Mouse (Mus musculus): ENCODE measurements at regions not wholly inside any gene's neighbourhood (a gene's known extent, or its start where the extent isn't known, plus 50 kb on each side); places are given as distances from the start of the nearest gene placed in this dataset.

GRCm38 (mm10) chr2:75451846-75452267, 207.2 kb upstream of the Hnrnpa3 start:
- no peak for DNase-seq (ENCODE audit: inconsistent ontology term)

DNA sequence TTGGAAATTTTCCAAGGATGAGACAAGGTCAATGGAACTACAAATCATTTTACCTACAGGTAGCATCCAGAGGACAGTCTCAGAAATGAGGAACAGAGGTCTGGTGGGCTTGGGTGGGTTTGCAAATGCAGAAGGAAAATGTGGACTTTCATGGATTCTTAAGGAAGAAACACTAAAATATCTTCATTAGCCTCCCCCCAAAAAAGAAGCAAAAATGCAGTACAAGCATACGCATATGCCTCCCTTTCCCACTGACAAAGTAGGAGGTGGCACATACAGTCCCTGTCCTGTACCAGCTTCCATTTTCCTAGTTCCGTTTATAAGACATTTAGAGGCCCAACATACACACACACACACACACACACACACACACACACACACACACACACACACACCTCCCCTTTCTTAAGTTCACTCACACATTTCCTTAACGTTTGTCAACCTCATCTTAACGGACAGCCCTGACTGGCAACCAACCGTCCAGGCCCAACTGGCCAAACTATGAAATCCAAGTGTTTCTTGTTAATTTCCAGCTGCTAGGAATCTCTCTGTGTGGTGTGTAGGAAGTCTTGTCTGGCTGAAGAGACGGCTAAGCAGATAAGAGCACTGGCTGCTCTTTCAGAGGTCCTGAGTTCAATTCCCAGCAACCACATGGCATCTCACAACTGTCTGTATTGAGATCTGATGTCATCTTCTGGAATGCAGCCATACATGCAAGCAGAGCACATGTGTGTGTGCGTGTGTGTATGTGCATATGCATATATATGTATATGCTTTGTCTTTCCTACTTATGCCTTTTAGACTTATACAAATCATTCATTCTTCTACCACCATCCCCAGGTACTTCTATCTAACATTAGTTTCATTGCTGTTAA, 206.6 kb upstream of the Hnrnpa3 start:
- no peak for DNase-seq (ENCODE audit: inconsistent ontology term)

DNA sequence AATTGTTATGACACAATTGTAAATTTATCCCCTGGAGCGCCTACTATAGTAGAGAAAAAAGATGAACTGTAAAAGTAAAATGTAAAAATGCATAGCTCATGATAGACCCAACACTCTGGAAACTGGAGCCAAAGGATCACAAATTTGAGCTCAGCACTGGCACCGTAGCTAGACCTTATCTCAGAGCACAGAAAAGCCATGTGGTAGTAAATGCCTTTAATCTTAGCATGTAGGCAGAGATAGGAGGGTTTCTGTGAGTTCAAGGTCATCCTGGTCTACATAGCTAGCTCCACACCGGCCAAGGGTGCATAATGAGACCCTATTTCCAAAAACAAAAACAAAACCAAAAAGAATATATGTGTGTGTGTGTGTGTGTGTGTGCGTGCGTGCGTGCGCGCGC, 203.6 kb upstream of the Hnrnpa3 start:
- DNase-seq (ENCODE audit: inconsistent ontology term): no peak

GRCm38 (mm10) chr2:75456272-75456671, 202.8 kb upstream of the Hnrnpa3 start:
- DNase-seq (ENCODE audit: inconsistent ontology term): no peak

DNA sequence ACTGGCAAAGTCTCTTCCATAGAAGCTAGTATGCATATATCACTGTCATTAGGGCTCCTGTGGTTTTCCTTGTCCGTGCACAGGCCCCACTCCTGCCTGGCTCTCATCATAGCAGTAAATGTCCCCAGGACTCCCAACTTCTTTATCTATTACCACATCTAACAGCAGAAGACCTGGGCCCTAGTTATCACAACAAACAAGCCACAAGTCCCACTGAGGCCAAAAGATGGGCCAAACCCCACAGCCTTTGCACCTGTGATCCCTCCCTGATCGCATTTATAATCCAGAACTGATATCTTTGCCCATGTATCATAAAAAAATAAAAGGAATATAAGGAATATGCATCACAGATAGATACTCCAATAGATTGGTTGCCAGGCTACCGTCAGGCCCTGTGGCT, 201.6 kb upstream of the Hnrnpa3 start:
- DNase-seq (ENCODE audit: inconsistent ontology term): no peak

GRCm38 (mm10) chr2:75458898-75459297, 200.2 kb upstream of the Hnrnpa3 start:
- DNase-seq (ENCODE audit: inconsistent ontology term): no peak

- no peak for DNase-seq (ENCODE audit: inconsistent ontology term)
Measured at GRCm38 (mm10) chr2:75460419-75460818, 198.6 kb upstream of the Hnrnpa3 start.

DNA sequence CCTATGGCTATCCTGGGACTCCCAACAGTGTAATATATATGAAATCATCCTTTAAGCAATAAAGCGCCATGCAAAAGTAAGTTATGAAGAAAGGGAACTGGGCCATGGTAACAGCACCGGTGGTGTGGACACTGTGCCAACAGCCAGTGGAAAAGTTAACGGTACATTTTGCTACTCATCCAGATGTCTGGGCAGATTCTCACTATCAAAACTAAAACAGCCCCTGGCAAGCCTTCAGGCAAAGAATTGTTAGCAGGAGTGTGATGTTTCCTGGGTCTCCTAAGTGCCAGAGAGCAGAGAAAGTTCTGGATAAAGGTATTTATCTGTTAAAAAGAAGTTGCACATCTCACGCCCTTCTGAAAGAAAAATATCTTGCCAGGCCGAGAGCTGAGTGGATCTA, 198.0 kb upstream of the Hnrnpa3 start:
- no peak for DNase-seq (ENCODE audit: inconsistent ontology term)

GRCm38 (mm10) chr2:75461421-75461991, 197.6 kb upstream of the Hnrnpa3 start:
- no peak for DNase-seq (ENCODE audit: inconsistent ontology term)

- no peak for DNase-seq (ENCODE audit: inconsistent ontology term)
Measured at GRCm38 (mm10) chr2:75462030-75462671, 196.9 kb upstream of the Hnrnpa3 start.

DNA sequence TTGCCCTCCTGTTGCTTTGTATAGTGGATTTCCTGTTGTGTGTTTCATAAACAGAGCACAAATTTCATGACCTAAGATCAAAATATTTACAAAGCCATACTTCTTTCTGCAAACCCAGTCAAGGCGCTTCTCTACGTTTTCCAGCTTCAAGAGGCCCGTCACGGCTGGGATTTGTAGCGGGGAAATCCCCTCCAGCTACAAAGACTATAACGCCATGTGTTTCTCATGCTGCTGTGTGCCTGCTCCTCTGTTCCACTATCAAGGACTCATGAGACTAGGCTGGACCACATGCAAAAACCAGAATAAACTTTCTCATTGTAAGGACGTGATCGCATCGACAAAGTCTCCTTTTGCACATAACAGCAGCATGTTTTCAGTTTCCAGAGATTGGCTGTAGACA, 196.0 kb upstream of the Hnrnpa3 start:
- DNase-seq (ENCODE audit: inconsistent ontology term): no peak

- DNase-seq (ENCODE audit: inconsistent ontology term): no peak
Measured at GRCm38 (mm10) chr2:75464429-75464828, 194.6 kb upstream of the Hnrnpa3 start.

DNA sequence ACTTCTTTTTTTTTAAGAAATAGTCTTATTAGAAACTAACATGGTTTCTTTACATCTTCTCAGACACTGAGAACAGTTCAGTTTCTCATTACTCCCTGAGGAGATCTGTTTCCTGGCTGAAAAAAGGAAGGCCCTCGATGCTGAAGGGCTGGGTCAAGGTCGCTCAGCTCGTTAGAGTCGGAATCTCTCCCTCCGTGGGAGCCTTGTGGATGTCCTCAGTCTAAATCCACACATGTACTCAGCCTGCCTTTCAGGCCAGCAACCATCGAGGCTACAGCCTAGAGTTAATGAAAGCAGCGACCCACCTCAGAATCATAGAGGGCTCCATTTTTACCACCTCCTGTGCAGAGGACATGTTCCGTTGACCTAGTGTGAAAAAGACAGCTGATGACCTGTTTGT, 190.2 kb upstream of the Hnrnpa3 start:
- DNase-seq (ENCODE audit: inconsistent ontology term): no peak

GRCm38 (mm10) chr2:75469958-75470687, 188.9 kb upstream of the Hnrnpa3 start:
- no peak for DNase-seq (ENCODE audit: inconsistent ontology term)

DNA sequence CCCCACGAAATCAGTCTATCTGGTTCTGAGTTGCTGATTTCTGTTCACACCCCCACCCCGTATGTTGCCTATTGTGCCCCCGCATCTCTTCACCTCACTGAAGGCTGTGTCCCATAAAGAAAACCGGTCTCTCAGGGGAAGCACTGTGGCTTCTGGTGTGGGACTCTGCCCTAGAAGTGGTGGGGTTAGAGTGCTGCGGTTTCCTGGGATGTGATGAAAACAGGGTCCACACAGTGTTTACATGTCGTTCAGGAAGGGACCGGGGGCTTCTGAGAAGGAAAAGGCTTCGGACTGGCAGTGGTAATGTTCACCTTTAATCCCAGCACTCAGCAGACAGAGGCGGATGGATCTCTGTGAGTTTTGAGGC, 188.4 kb upstream of the Hnrnpa3 start:
- no peak for DNase-seq (ENCODE audit: inconsistent ontology term)

- no peak for DNase-seq (ENCODE audit: inconsistent ontology term)
Measured at GRCm38 (mm10) chr2:75472489-75472888, 186.6 kb upstream of the Hnrnpa3 start.

GRCm38 (mm10) chr2:75474509-75474908, 184.6 kb upstream of the Hnrnpa3 start:
- no peak for DNase-seq (ENCODE audit: inconsistent ontology term)

DNA sequence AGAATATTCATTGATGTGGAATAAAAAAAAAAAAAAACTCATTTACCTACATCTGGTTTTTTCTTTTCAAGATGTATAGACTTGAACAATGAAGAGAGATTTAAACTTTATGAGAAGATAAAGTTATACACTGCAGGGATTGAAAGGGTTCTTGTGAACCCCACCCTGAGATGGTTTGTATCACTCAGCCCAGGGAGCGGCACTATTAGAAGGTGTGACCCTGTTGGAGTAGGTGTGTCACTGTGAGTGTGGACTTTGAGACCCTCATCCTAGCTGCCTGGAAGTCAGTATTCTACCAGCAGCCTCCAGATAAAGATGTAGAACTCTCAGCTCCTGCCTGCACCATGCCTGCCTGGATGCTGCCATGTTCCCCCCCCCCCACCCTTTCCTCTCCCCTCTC, 182.7 kb upstream of the Hnrnpa3 start:
- no peak for DNase-seq (ENCODE audit: inconsistent ontology term)

DNA sequence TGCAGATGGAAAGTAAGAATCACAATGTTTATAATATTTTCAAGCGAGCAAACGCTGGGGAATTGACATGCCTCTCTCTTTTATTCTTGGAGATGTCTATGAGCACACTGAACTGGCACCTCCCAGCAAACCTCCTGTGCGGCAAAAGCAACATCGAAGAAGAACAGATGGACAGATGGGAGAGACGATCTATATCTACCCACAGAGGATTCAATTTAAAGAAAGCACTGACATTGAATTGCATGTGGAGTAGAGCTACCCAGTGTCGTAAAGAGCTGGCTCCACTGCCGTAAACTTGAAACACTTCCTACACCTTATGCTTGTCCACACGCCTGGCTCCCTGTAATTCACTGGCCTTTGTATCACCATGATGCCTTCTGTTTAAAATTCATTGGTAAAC, 182.0 kb upstream of the Hnrnpa3 start:
- DNase-seq (ENCODE audit: inconsistent ontology term): no peak

DNA sequence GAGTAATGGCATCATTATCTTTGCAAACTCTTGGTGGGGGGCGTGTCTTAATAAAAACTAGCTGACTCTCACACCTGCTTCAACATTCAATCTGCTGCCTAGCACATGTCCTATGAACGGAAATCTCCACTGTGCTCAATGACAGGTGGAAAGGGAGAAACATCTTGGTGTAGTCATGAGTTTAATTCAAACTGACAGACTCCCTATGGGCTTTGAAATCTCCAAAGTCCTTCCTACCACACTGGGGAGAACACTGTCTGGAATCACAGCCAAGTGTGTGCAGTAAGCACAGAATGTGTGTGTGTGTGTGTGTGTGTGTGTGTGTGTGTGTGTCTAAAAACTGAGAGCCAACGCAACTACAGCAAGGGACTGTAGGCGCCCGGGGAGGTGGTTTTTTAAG, 179.5 kb upstream of the Hnrnpa3 start:
- DNase-seq (ENCODE audit: inconsistent ontology term): no peak

GRCm38 (mm10) chr2:75481863-75482262, 177.2 kb upstream of the Hnrnpa3 start:
- DNase-seq (ENCODE audit: inconsistent ontology term): no peak

- no peak for DNase-seq (ENCODE audit: inconsistent ontology term)
Measured at GRCm38 (mm10) chr2:75482484-75482883, 176.6 kb upstream of the Hnrnpa3 start.

Data from Muller cell, postnatal 12 days (primary cell).